9 mouse cellular contexts compared by ENCODE assay signal in the genomic region with DNA sequence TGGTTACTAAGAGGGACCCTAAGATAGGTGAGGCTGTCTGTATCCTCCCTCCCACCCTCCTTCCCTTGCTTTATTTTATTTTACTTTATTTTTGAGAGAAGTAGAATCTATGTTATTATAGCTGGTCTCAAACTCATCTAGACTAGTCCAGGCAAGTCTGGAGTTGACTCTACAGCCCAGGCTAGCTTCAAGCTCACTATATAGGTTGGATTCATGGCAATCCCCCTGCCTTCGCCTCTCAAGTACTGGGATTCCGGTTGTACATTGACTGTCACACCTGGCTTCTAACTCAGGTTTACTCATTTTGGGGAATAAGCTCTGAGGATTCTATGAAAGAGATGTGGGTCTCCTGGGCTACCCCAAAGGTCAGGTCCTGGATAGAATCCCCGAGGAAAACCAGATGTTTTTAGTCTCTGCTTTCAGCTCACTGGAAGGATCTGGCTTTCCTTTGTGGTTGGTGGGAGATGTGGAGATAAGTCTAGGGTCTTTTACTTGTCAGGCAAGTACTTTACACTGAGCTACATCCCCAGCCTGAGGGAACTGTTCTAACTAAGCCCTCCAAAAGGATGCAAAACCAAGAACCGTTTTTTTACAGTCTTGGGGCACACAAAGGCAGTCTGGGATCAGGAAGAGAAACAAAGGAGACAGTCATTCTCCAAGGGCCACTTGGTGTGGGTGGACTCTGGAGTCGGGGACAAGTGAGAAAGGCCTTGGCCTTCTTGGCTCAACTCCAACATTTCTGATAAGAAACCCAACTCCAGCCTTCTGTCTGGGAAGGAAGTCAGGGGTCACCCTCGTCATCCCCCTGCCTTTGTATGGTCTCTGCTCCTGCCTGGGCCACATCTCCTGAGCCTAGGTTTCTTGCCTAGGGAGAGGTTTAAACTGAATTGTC. TPM values are rescaled to one million over a fixed set of nuclear protein-coding genes. Genes with fewer than 3 reads are reported as not detected.
DNase-seq lines count a peak whose midpoint lies in the region; ATAC-seq and TF ChIP-seq lines count a peak whose summit lies in the region.
"Had no signal": no experiment of that assay in that cellular context is flagged by ENCODE, and none has a peak within 500 bp of the region (broad histone marks: within the 10 kb centered on the region; RNA-seq: fewer than 3 reads in every experiment).

No protein-coding gene starts in this region.

- H3K4me2 ChIP-seq in kidney, embryonic 15.5 days = peak overlapping the region; percentile 90; the same call in 1 of the 2 replicates
- peak overlapping the region; percentile 68 for H3K4me2 ChIP-seq in heart, embryonic 14.5 days (ENCODE audit: low read length)
- peak overlapping the region; percentile 90 for H3K4me2 ChIP-seq in limb, embryonic 13.5 days (replicated peaks)
- no peak overlapping the region for H3K4me2 ChIP-seq in stomach, postnatal 0 days (replicated peaks; ENCODE audit: low read depth)

- ATAC-seq in kidney, embryonic 15.5 days (replicated peaks; ENCODE audit: low FRiP score) = no peak
- no peak for ATAC-seq in heart, embryonic 14.5 days (ENCODE audit: insufficient number of reproducible peaks, insufficient read depth, low FRiP score, low read depth)
- ATAC-seq in limb, embryonic 13.5 days (ENCODE audit: low FRiP score, low read depth) = no peak
- ATAC-seq in stomach, postnatal 0 days (ENCODE audit: low FRiP score, low TSS enrichment) = peak; percentile 2; the same call in 1 of the 2 replicates

- peaks cover 50% of the 10 kb centered on the region for H3K4me1 ChIP-seq in kidney, embryonic 15.5 days
- peaks cover 18 to 37% of the 10 kb centered on the region in 2 experiments for H3K4me1 ChIP-seq in heart, embryonic 14.5 days (ENCODE audit: control insufficient read depth in 2 of 2, insufficient read depth in 2 of 2, low read length in 2 of 2)
- H3K4me1 ChIP-seq in limb, embryonic 13.5 days = peaks cover 38% of the 10 kb centered on the region
- H3K4me1 ChIP-seq in stomach, postnatal 0 days (replicated peaks; ENCODE audit: control insufficient read depth, insufficient read depth) = peaks cover 2% of the 10 kb centered on the region

- no peak for DNase-seq in kidney, adult 18-20 months
- DNase-seq in adrenal gland, postnatal 36 days = peak; percentile 67 to 69
- peak; percentile 57 for DNase-seq in stomach, postnatal 0 days (ENCODE audit: low spot score)
- no peak for DNase-seq in left cerebral cortex, adult 11 months (ENCODE audit: low spot score)
- DNase-seq in spleen, postnatal 4 days (ENCODE audit: low spot score in 2 of 2) = no peak

- 36% methylated on average over 6 of the region's 6 CpGs for WGBS in kidney, embryonic 15.5 days
- 41% methylated on average over 6 of the region's 6 CpGs for WGBS in heart, embryonic 14.5 days
- 42% methylated on average over 6 of the region's 6 CpGs for WGBS in limb, embryonic 13.5 days
- WGBS in stomach, postnatal 0 days = 41% methylated on average over 6 of the region's 6 CpGs

- H3K4me3 ChIP-seq in kidney, embryonic 15.5 days (replicated peaks) = no peak overlapping the region
- 0 out of 4 replicates have a peak overlapping the region, but pooled peaks of 1 of the 2 experiments have one; percentile 73 for H3K4me3 ChIP-seq in heart, embryonic 14.5 days (ENCODE audit: control insufficient read depth in 1 of 2, insufficient read depth in 1 of 2, low read depth in 1 of 2, low read length in 2 of 2)
- peak overlapping the region; percentile 95 for H3K4me3 ChIP-seq in limb, embryonic 13.5 days
- H3K4me3 ChIP-seq in stomach, postnatal 0 days (ENCODE audit: low read depth, low read length) = no peak overlapping the region; the same call in 1 of the 2 replicates

- TF ChIP-seq EP300 in stomach, postnatal 0 days (optimal IDR thresholded peaks at IDR 0.05) = no peak

- no peak for TF ChIP-seq CTCF in stomach, postnatal 0 days (IDR thresholded peaks at IDR 0.05; ENCODE audit: low read depth)

- no peaks in the 10 kb centered on the region for H3K27me3 ChIP-seq in kidney, embryonic 15.5 days
- H3K27me3 ChIP-seq in heart, embryonic 14.5 days (ENCODE audit: control insufficient read depth, insufficient read depth, low read length) = no peaks in the 10 kb centered on the region
- no peaks in the 10 kb centered on the region for H3K27me3 ChIP-seq in limb, embryonic 13.5 days
- no peaks in the 10 kb centered on the region for H3K27me3 ChIP-seq in stomach, postnatal 0 days (ENCODE audit: control insufficient read depth, insufficient read depth, low read length)

- H3K36me3 ChIP-seq in kidney, embryonic 15.5 days = no peaks in the 10 kb centered on the region; the same call in 1 of the 2 replicates
- peaks cover 14% of the 10 kb centered on the region; the same call in 1 of the 2 replicates for H3K36me3 ChIP-seq in heart, embryonic 14.5 days (ENCODE audit: control insufficient read depth, insufficient read depth, low read length)
- H3K36me3 ChIP-seq in limb, embryonic 13.5 days = peaks cover 15% of the 10 kb centered on the region
- no peaks in the 10 kb centered on the region for H3K36me3 ChIP-seq in stomach, postnatal 0 days (ENCODE audit: control insufficient read depth, insufficient read depth, low read length)

- H3K9me3 ChIP-seq in kidney, embryonic 15.5 days (replicated peaks) = no peaks in the 10 kb centered on the region
- H3K9me3 ChIP-seq in heart, embryonic 14.5 days (ENCODE audit: control insufficient read depth, low read length) = no peaks in the 10 kb centered on the region
- H3K9me3 ChIP-seq in limb, embryonic 13.5 days = no peaks in the 10 kb centered on the region
- H3K9me3 ChIP-seq in stomach, postnatal 0 days (ENCODE audit: control insufficient read depth, low read length) = no peaks in the 10 kb centered on the region

- H3K9ac ChIP-seq in kidney, embryonic 15.5 days = no peak overlapping the region
- H3K9ac ChIP-seq in heart, embryonic 14.5 days (ENCODE audit: low read length) = peak overlapping the region; percentile 89; the same call in 1 of the 2 replicates
- H3K9ac ChIP-seq in limb, embryonic 13.5 days = peak overlapping the region; percentile 98; the same call in 1 of the 2 replicates
- H3K9ac ChIP-seq in stomach, postnatal 0 days (ENCODE audit: low read length) = no peak overlapping the region
- H3K9ac ChIP-seq: liver, embryonic 14.5 days had no signal

- H3K27ac ChIP-seq in kidney, embryonic 15.5 days = peak overlapping the region; percentile 6
- peak overlapping the region in 1 of 2 experiments; percentile 61; a peak in 3 of 4 replicates for H3K27ac ChIP-seq in heart, embryonic 14.5 days (replicated peaks in 1 of 2; ENCODE audit: control insufficient read depth in 1 of 2, insufficient read depth in 1 of 2, low read depth in 2 of 2, low read length in 2 of 2)
- peak overlapping the region; percentile 23; the same call in 1 of the 2 replicates for H3K27ac ChIP-seq in limb, embryonic 13.5 days
- H3K27ac ChIP-seq in stomach, postnatal 0 days (replicated peaks) = peak overlapping the region; percentile 42
- H3K27ac ChIP-seq: liver, embryonic 14.5 days had no signal

RNA-seq across cellular contexts. Expression of a gene that starts 3.0 kb away (rescaled TPM):
- polyA plus RNA-seq in kidney, embryonic 15.5 days (2015; fragmentation: Nextera tagmentation; extraction: Ambion mirVana) = 31.0 and 36.3 TPM in 2 replicates
- total RNA-seq in adrenal gland, postnatal 36 days (2021) = 10 to 100 TPM; 76.4 to 98.7 TPM
- polyA plus RNA-seq in heart, embryonic 14.5 days (2014; fragmentation: Nextera tagmentation; extraction: Ambion mirVana) = 0.70 and 2.4 TPM in 2 replicates
- polyA plus RNA-seq in limb, embryonic 13.5 days (2015; fragmentation: Nextera tagmentation; extraction: Ambion mirVana) = 75.9 and 77.0 TPM in 2 replicates
- 12.4 and 17.3 TPM in 2 replicates for polyA plus RNA-seq in stomach, postnatal 0 days (2015; fragmentation: Nextera tagmentation; extraction: Ambion mirVana)

RNA-seq across cellular contexts. Expression of a gene that starts 54.0 kb away (rescaled TPM):
- polyA plus RNA-seq in kidney, embryonic 15.5 days (2015; fragmentation: Nextera tagmentation; extraction: Ambion mirVana) = 48.7 and 50.6 TPM in 2 replicates
- total RNA-seq in adrenal gland, postnatal 36 days (2021) = 10 to 100 TPM; 27.1 to 32.8 TPM
- polyA plus RNA-seq in heart, embryonic 14.5 days (2014; fragmentation: Nextera tagmentation; extraction: Ambion mirVana) = 42.7 and 43.3 TPM in 2 replicates
- 44.9 and 46.0 TPM in 2 replicates for polyA plus RNA-seq in limb, embryonic 13.5 days (2015; fragmentation: Nextera tagmentation; extraction: Ambion mirVana)
- 29.0 and 31.6 TPM in 2 replicates for polyA plus RNA-seq in stomach, postnatal 0 days (2015; fragmentation: Nextera tagmentation; extraction: Ambion mirVana)

RNA-seq across cellular contexts. Expression of a gene that starts 54.3 kb away (rescaled TPM):
- 102 and 107 TPM in 2 replicates for polyA plus RNA-seq in kidney, embryonic 15.5 days (2015; fragmentation: Nextera tagmentation; extraction: Ambion mirVana)
- total RNA-seq in adrenal gland, postnatal 36 days (2021) = 10 to 100 TPM; 67.5 to 72.7 TPM
- 99.7 and 103 TPM in 2 replicates for polyA plus RNA-seq in heart, embryonic 14.5 days (2014; fragmentation: Nextera tagmentation; extraction: Ambion mirVana)
- polyA plus RNA-seq in limb, embryonic 13.5 days (2015; fragmentation: Nextera tagmentation; extraction: Ambion mirVana) = 128 and 133 TPM in 2 replicates
- 76.8 and 86.4 TPM in 2 replicates for polyA plus RNA-seq in stomach, postnatal 0 days (2015; fragmentation: Nextera tagmentation; extraction: Ambion mirVana)

Comparison
In these comparisons a context has a peak if more than half of its experiments do, and no peak if none do; other contexts are left out.
1. H3K9ac ChIP-seq: peak in heart, embryonic 14.5 days (single experiment) and limb, embryonic 13.5 days (single experiment); none in kidney, embryonic 15.5 days (single experiment) and stomach, postnatal 0 days (single experiment).
2. DNase-seq: peak in adrenal gland, postnatal 36 days (2 of 2) and stomach, postnatal 0 days (single experiment); none in kidney, adult 18-20 months (single experiment), left cerebral cortex, adult 11 months (single experiment) and spleen, postnatal 4 days (0 of 2).